Mouse (Mus musculus) embryonic facial prominence, embryonic 11.5 days (tissue): ENCODE results near the gene Ppih. TPM values are rescaled to one million over a fixed set of nuclear protein-coding genes. Genes with fewer than 3 reads are reported as not detected.

Source experiments
- polyA plus RNA-seq: library from polyadenylated mRNA; unstranded; fragments of >200 nt; fragmentation: Nextera tagmentation; extraction: Ambion mirVana; gene quantifications from 2 replicates; pipeline ENCODE4 v1.2.1, GENCODE M21; 2014

Gene Ppih
- polyA plus RNA-seq, 1 experiment from 2014 or later, result 157 TPM

Other genes starting within 250 kb of the Ppih start
- 111 and 140 TPM in 2 replicates for gene Slc2a1, start 211.8 kb downstream of the Ppih start, polyA plus RNA-seq
- 6.9 and 8.2 TPM in 2 replicates for gene Zfp691, start 146.4 kb downstream of the Ppih start, polyA plus RNA-seq
- 7.0 and 8.7 TPM in 2 replicates for gene Ermap, start 130.5 kb downstream of the Ppih start, polyA plus RNA-seq
- 174 and 184 TPM in 2 replicates for gene Svbp, start 125.2 kb downstream of the Ppih start, polyA plus RNA-seq
- gene Tmem269, start 102.3 kb downstream of the Ppih start, polyA plus RNA-seq, result not detected in 2 replicates
- 35.1 and 39.9 TPM in 2 replicates for gene AU022252, start 87.8 kb downstream of the Ppih start, polyA plus RNA-seq
- gene P3h1, start 87.6 kb downstream of the Ppih start, polyA plus RNA-seq, result 20.0 and 22.8 TPM in 2 replicates
- gene Cldn19, start 65.1 kb downstream of the Ppih start, polyA plus RNA-seq, result not detected in 2 replicates
- 1,287 and 1,398 TPM in 2 replicates for gene Ybx1, start 25.9 kb downstream of the Ppih start, polyA plus RNA-seq
- gene Ccdc30, start 95.0 kb upstream of the Ppih start, polyA plus RNA-seq, result 6.7 and 7.7 TPM in 2 replicates
- 32.5 and 34.3 TPM in 2 replicates for gene Ppcs, start 101.9 kb upstream of the Ppih start, polyA plus RNA-seq
- not detected in 2 replicates for gene Zmynd12, start 102.3 kb upstream of the Ppih start, polyA plus RNA-seq
- gene Rimkla, start 172.1 kb upstream of the Ppih start, polyA plus RNA-seq, result 2.2 and 2.7 TPM in 2 replicates
- 25.7 and 30.9 TPM in 2 replicates for gene Foxj3, start 216.5 kb upstream of the Ppih start, polyA plus RNA-seq
- 3.0 and 3.1 TPM in 2 replicates for gene Frg2f1, start 219.0 kb upstream of the Ppih start, polyA plus RNA-seq